Mouse (Mus musculus) heart, adult 2 months (tissue): ENCODE measurements around the gene Myo1d. TPM values are rescaled to one million over a fixed set of nuclear protein-coding genes. Genes with fewer than 3 reads are reported as not detected.

ENCODE experiments used
- DNase-seq, 2 experiments: peaks; one replicate each; pipeline ENCODE4 v3.0.0; 2021
- H3K27ac ChIP-seq: fragments of 200-600 bp; 2 replicates; pipeline ENCODE4 v1.8.1; 2022
- H3K27me3 ChIP-seq: fragments of 200-500 bp; 2 replicates; pipeline ENCODE4 v1.6.1; 2012; ENCODE audit warnings: mild to moderate bottlenecking, low read length, inconsistent platforms, mixed read lengths; ENCODE audit not compliant: control insufficient read depth, insufficient read depth
- H3K36me3 ChIP-seq: fragments of 200-500 bp; 2 replicates; pipeline ENCODE4 v1.6.1; 2012; ENCODE audit warnings: low read length, inconsistent platforms; ENCODE audit not compliant: control insufficient read depth, insufficient read depth
- H3K4me1 ChIP-seq: fragments of 200-500 bp; 2 replicates; pipeline ENCODE4 v1.6.1; 2011; ENCODE audit warnings: low read length; ENCODE audit not compliant: control insufficient read depth, insufficient read depth
- H3K4me3 ChIP-seq: fragments of 200-600 bp; 2 replicates; pipeline ENCODE4 v1.8.1; 2022
- H3K79me2 ChIP-seq: fragments of 200-500 bp; replicated peaks from 2 replicates; pipeline ENCODE4 v1.6.1; 2012; ENCODE audit warnings: mild to moderate bottlenecking, inconsistent platforms, low read length, moderate library complexity, mixed read lengths; ENCODE audit not compliant: control insufficient read depth, insufficient read depth
- H3K9ac ChIP-seq: fragments of 200-500 bp; 2 replicates; pipeline ENCODE4 v1.6.1; 2012; ENCODE audit warnings: low read depth, mild to moderate bottlenecking, control low read depth, inconsistent platforms, low read length, mixed read lengths
- CTCF ChIP-seq: fragments of 200-600 bp; IDR thresholded peaks from 2 replicates; pipeline ENCODE4 v1.8.1; 2022; ENCODE audit warnings: antibody characterized with exemption, mild to moderate bottlenecking, moderate library complexity
- EP300 ChIP-seq: fragments of 200-500 bp; IDR thresholded peaks from 2 replicates; pipeline ENCODE4 v1.6.1; 2011; ENCODE audit warnings: low read depth, low read length, control low read depth; ENCODE audit not compliant: insufficient read depth
- POLR2A ChIP-seq: fragments of 200-500 bp; IDR thresholded peaks from 2 replicates; pipeline ENCODE4 v1.6.1; 2011; ENCODE audit warnings: mild to moderate bottlenecking, low read depth, low read length, control low read depth; ENCODE audit not compliant: insufficient read depth
- WGBS: fragments of 180-500 bp; shearing (Covaris S2); methylation state at CpG from one replicate; pipeline ENCODE4 v1.1.7; 2018; 5-methylcytosine and 5-hydroxymethylcytosine counted together
- intact Hi-C: fragments of 180-260 bp; cut with DNase I; formaldehyde crosslinking; loops from one replicate; pipeline ENCODE4 v1.15.1; 2025
- polyA plus RNA-seq: library from polyadenylated mRNA; depleted of rRNA; stranded (reverse); fragments of >200 nt; gene quantifications from 2 replicates; pipeline ENCODE4 v1.2.3, GENCODE M21; 2012
- total RNA-seq, 2 experiments: library from RNA; stranded (reverse); gene quantifications; 2 replicates each; pipeline ENCODE4 v1.2.3; 2021

The Myo1d gene
- total and polyA plus RNA-seq, 3 experiments = 8.2 to 10.0 (median 9.3) TPM

- TF ChIP-seq CTCF (no peak), EP300 (no peak), POLR2A (no peak)
- no peak overlapping the region for H3K9ac ChIP-seq
- no peaks in the 10 kb centered on the region for H3K4me1 ChIP-seq
- H3K79me2 ChIP-seq = no peaks in the 10 kb centered on the region
- no peak for DNase-seq
- H3K27me3 ChIP-seq = no peaks in the 10 kb centered on the region
- H3K36me3 ChIP-seq = no peaks in the 10 kb centered on the region
- intact Hi-C loops = no loop called here
- WGBS = 82% methylated on average over 12 of the region's 12 CpGs
- no peak overlapping the region for H3K27ac ChIP-seq
- H3K4me3 ChIP-seq = no peak overlapping the region
Observed at GRCm38 (mm10) chr11:80484191-80484791, 295.5 kb downstream of the Myo1d start.

- Histone ChIP-seq H3K4me3 (no peak overlapping the region), H3K27ac (no peak overlapping the region), H3K9ac (no peak overlapping the region), H3K36me3 (no peaks in the 10 kb centered on the region), H3K79me2 (no peaks in the 10 kb centered on the region), H3K27me3 (no peaks in the 10 kb centered on the region), H3K4me1 (no peaks in the 10 kb centered on the region)
- DNase-seq = no peak
- no peak for TF ChIP-seq EP300
- TF ChIP-seq CTCF = no peak
- TF ChIP-seq POLR2A = no peak
- 80% methylated on average over 6 of the region's 6 CpGs for WGBS
- intact Hi-C loops = no loop called here
Observed at GRCm38 (mm10) chr11:80483536-80484067, 296.2 kb downstream of the Myo1d start.

DNA sequence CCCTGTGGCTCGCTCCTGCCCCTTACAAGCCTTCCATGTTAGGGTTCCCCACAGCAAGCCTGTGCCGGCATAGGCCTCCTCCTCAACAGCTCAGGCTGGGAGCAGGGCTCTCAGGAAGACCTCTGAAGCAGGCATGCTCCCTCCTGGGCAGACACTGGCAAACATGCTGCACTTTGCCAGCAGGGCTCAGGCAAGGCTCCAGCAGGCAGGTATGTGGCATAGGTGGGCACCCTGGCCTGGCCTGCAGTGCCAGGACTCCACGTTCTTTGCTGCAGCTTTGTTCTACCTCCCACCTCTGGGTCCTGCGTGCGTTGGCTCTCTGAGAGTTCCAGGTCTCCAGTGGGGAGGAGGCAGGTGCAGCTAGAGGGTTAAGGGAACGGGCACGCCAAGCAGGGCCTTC is 296.9 kb downstream of the Myo1d start:
- no peaks in the 10 kb centered on the region for H3K36me3 ChIP-seq
- H3K4me1 ChIP-seq = peaks cover 2% of the 10 kb centered on the region
- no peak overlapping the region for H3K27ac ChIP-seq
- H3K79me2 ChIP-seq = no peaks in the 10 kb centered on the region
- no peak overlapping the region for H3K9ac ChIP-seq
- intact Hi-C loops = no loop called here
- H3K27me3 ChIP-seq = no peaks in the 10 kb centered on the region
- TF ChIP-seq EP300 (no peak), CTCF (no peak), POLR2A (no peak)
- no peak overlapping the region for H3K4me3 ChIP-seq
- no peak for DNase-seq
- WGBS = 93% methylated on average over 7 of the region's 7 CpGs

DNA sequence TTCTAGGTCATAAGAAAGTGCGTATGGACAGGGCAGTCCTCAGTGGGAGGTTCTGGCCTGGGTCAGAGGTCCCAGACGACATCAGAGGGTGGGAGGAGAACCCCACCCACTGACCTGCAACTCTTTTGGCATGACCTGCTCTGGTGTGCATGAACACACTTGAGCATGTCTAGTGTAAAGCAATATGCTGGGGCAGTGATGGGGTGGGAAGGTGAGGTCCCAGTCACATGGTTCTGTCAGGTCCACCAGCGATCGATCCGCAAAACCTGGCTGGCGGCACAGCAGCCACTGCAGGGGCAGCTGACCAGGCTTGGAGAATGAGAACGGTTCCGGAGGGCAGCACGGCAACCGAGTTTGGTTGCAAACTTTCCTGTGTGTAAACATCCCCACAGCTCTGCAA is 297.5 kb downstream of the Myo1d start:
- intact Hi-C loops = no loop called here
- WGBS = 91% methylated on average over 10 of the region's 10 CpGs
- TF ChIP-seq POLR2A (no peak), CTCF (no peak), EP300 (no peak)

GRCm38 (mm10) chr11:80481409-80482050 is 298.3 kb downstream of the Myo1d start:
- intact Hi-C loops = no loop called here
- WGBS = 84% methylated on average over 13 of the region's 13 CpGs
- Histone ChIP-seq H3K4me3 (no peak overlapping the region), H3K36me3 (no peaks in the 10 kb centered on the region), H3K27ac (no peak overlapping the region), H3K27me3 (no peaks in the 10 kb centered on the region), H3K79me2 (no peaks in the 10 kb centered on the region), H3K4me1 (peaks cover 5% of the 10 kb centered on the region), H3K9ac (no peak overlapping the region)
- no peak for DNase-seq
- TF ChIP-seq CTCF (no peak), EP300 (no peak), POLR2A (no peak)

More for the DNA sequence above, 297.5 kb downstream of the Myo1d start:
- Histone ChIP-seq H3K4me1 (peaks cover 5% of the 10 kb centered on the region), H3K27me3 (no peaks in the 10 kb centered on the region), H3K4me3 (no peak overlapping the region), H3K27ac (no peak overlapping the region), H3K36me3 (no peaks in the 10 kb centered on the region), H3K9ac (no peak overlapping the region), H3K79me2 (no peaks in the 10 kb centered on the region)
- no peak for DNase-seq
